Mouse (Mus musculus) gastrocnemius, postnatal 36 days (tissue): ENCODE results near the gene Acaa1b. TPM values are rescaled to one million over a fixed set of nuclear protein-coding genes. Genes with fewer than 3 reads are reported as not detected.

Source experiments
- DNase-seq, 2 experiments: peaks; one replicate each; pipeline ENCODE4 v3.0.0; 2022
- intact Hi-C: fragments of 180-260 bp; cut with DNase I; formaldehyde crosslinking; loops from one replicate; pipeline ENCODE4 v1.15.1; 2025
- long read RNA-seq, 2 experiments: library from polyadenylated mRNA; stranded (forward); transcript quantifications; one replicate each; pipeline ENCODE4 v2.0.0; 2021
- total RNA-seq, 2 experiments: library from RNA; stranded (reverse); gene quantifications; 2 replicates each; pipeline ENCODE4 v1.2.3; 2021

The Acaa1b gene
- under 1 TPM; 0.31 to 0.54 TPM for total RNA-seq
- long read RNA-seq, experiment 1 = 0 reads
- long read RNA-seq, experiment 2 = 0 reads

DNA sequence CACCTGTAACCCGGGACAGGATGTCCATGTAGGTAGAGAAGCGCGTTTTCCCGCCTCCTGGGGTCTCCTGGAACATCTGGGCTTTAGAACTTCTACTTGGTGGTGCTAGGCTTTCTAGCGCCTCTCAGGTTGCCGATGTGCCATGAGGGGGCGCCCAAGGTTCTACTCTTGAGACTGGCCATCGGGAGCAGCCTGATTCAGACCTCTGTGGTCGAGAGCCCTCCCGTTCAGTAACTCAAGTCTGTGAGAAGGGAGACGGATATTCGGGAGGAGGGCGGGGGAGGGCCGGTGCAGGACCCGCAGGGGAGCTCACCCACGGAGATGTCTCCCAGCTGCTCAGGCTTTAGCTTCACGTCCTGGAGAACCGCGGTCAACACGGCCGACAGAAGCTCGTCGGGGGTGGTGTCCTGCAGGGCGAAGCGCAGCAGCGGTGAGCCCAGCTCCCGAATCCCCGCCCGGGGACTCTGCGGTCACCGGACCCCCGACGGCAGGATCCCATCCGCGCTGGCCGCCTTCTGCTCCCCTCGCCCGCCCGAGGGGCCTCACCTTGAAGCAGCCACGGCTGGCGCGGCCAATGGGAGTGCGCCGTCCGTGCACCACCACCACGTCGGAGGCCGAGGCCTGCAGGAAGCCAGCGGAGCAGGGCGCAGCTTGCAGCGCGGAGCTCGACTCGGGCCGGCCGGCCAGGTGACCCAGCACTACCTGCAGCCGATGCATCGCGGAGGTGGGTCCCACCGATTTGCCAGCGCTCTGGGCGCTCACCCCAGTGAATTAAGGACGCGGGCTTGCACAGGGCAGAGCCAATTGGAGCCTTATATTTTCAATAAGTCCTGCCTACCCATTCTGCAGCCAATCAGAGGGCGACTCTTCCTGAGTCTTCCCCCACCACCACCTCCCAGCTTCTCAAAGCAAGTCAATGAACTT lies at the start of gene Acaa1b:
Acaa1b (minus strand) TSS at position 816 of the 924 bp plus-strand sequence.
- intact Hi-C loops = loop anchor here (1.0 to 5.0 kb wide), 2 partner anchors 36 to 196 kb away; no protein-coding TSS in a partner anchor
- DNase-seq = peak; percentile 66 to 74

DNA sequence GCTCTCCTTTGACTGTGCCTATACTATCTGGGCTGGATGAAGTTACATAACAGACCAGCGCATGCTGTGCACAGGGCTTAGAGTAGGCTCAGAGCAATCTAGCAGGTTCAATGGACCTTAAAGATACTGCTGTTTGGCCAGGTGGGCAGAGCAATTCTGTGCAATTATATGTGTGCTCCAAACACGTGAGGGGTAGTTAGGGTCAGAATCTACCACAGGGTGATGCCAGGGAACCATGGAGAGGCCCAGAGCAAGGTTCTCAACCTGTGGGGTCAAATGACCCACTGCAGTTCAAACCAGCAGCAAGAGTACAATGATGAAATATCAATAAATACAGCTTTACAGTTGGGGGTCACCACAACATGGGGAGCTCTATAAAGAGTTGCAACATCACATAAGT lies 49.8 kb upstream of the Acaa1b start:
- intact Hi-C loops = no loop called here
- no peak for DNase-seq

DNA sequence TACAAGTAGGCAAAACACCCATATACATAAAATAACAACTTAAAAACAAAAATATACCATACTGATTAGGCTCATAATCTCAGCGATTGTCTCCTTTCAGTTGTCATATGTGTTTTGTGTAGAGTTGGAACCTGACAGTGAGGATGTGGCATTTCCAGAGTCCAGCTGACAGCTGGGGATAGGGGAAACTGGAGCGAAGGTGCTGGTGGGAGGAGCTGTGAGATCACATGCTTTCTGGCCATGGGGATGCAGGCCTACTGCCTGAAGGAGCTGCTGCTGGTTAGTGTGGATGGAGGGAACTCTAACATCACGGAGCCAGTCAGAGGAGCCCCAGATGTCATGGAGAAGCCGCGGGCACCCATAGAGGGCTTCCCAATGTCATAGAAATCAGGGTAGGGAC lies 48.9 kb upstream of the Acaa1b start:
- no peak for DNase-seq
- intact Hi-C loops = no loop called here

DNA sequence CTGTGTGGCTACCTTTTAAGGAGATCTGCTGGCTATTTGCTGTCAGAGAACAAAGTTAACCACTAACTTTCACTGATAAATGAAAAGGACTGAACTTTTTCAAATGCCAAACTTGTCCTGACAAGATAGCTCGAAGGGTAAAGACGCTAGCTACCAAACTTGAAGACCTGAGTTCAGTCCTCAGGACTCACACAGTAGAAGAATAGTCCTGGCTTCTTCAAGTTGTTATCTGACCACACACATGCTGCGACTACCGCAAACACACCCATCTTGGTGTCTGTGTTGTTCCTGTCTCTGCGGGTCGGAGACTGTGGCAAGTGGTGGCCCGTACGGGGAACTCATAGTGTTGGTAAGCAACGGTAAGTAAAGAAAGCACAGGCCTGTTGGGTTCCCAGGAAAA lies 46.7 kb upstream of the Acaa1b start:
- no peak for DNase-seq
- intact Hi-C loops = no loop called here

DNA sequence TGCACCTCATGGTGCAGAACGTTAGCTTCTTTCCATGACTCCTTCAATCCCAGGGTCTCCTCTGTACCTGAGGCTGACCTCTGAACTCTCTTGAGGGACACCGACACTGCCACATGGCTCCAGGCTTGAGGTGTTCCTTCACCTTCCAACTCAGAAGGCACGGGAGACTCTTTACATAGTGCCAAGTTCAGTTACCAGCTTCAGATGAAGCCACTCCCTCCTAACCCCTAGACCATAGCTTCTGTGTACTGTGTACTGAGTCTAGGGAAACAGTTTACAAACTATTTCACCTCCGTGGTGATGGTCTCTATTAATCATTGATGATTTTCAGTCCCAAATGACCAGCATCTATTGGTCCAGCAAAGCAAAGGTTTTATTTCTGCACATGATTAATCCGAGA lies 44.8 kb upstream of the Acaa1b start:
- intact Hi-C loops = no loop called here
- no peak for DNase-seq

DNA sequence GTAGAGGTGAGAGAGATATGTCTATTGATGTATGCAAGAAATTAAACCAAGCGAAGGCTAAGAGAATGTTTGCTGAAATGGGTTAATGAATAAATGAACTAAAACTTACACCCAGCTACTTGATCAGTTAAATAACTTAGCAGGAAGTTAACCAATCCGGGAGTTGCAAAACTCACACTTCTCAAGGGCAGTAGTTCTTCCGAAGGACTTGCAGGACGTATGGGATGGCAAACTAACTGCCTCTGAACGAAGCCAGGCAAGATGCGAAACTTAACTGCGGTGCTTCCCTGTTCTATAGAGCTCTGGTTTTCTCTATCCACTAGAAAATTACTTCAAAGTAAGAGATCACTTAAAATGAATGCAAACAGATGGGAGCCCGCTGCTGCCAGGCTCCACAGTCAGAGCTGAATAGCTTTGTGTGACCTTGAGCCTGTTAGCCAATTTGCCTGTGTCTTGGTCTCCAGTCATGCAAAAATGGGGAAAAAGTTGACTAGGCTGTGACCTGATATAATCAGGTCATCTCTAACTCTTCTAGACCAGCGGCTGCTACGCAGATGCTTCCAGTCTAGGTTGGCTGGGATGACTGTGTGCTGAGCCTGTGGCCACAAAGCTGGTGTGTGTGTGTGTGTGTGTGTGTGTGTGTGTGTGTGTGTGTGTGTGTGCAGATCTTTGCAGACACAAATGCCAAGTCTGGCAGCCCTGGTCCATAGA lies 42.4 kb upstream of the Acaa1b start:
- intact Hi-C loops = no loop called here

GRCm38 (mm10) chr9:119192202-119192990 lies 35.5 kb upstream of the Acaa1b start:
- peak in 1 of 2 experiments; percentile 17 for DNase-seq
- intact Hi-C loops = loop anchor here (5.0 kb wide), 1 partner anchor 35 kb away; the partner anchor contains the start of genes Acaa1b and Gm47289

More for the DNA sequence above, 42.4 kb upstream of the Acaa1b start:
- DNase-seq = no peak

DNA sequence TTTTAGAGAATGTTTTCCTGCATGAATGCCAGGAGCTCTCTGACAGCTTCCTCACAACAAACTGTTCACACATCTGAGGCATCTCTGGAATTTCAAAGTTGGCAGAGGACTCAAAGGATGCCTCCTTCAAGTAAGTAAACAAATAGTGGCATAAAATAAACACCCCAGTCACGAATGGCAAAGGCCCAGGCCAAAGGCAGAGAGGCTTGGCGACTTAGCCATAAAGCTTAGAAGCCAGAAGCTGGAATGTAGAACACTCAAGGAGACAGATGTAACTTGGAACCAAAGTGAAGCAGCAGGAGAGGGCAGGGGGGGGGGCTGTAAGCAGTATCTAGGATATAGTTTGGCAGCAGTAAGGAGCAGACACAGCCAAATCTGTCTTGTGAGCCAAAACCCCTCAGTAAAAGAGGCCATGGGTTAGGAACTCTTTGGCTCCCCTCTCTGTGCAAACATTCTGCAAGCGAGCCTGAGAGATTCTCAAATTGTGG lies 24.4 kb upstream of the Acaa1b start:
- intact Hi-C loops = no loop called here
- DNase-seq = no peak

DNA sequence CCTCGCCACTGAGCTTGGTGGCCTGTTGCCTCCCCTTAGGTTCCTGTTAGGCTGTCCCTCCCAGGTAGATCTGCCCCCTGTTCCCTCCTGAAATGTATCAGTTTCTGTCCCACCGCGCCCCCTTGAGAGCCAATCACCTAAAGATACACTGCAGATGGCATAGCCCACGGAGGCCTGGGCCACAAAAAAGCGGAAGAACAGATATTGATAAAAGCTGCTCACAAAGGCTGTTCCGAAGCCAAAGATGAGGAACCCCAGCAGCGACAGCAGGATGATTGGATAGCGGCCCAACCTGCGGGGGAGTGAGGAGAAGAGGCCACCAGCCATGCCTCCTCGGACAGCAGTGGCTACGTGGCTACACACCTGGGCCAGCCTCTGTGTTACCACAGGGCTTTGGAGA lies 22.4 kb upstream of the Acaa1b start:
- intact Hi-C loops = no loop called here
- no peak for DNase-seq

DNA sequence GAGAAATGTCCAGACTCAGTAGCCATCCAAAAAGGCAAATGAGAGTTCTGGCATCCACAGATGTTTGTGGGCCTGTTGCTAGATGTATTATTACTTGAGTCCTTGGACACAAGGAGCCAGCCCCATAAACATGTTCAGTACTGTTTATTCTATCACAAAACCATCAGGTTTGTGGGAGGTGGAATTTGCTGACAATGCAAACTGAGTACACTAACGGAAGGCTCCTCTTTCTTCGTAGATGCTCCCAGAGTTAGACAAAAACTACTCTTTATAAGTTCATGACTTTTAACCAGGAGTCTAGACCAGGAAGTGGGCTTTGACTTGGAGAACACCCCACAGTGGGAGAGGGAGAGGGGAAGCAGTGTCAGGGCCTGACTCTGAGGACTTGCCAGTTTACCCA lies 10.7 kb upstream of the Acaa1b start:
- DNase-seq = no peak
- intact Hi-C loops = no loop called here

DNA sequence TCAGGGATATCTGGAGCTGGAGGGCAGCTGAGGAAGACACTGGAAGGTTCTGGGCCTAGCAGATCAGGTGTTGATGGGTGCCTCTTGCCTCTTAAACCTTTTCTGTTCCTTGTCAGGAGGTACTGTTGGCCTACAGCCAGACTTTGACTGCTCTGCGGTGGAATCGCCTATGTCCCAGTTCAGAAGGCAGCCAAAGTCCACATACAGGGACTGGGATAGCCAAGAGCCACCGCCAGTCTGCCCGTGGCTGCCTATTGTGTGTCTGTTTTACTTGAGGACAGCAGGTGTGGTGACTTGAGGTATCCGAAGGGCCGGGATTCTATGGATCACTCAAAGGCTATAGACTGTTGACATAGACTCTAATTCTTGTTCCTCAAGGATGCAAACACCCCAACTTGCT lies 8.7 kb upstream of the Acaa1b start:
- intact Hi-C loops = no loop called here
- no peak for DNase-seq

DNA sequence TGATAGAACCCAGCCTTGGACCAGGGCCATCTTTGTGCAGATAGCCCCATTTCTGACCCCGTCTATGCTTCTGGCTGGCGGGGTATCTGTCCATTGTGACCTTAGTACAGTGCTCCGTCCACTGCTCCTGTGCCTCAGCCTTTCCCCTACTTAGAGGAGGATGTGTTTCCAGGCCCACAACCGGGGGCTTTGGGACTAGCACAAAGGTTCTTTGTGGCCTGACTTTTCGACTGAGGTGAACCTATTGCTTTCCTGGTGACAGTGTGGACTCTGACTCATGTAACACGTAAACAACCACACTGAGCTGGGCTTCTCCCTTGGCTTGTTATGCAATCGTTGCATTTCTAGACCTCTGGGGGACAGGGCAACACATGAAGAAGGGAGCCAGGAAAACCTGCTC lies 7.8 kb upstream of the Acaa1b start:
- DNase-seq = no peak
- intact Hi-C loops = no loop called here

- intact Hi-C loops = no loop called here
Observed at GRCm38 (mm10) chr9:119160689-119161088, 3.8 kb upstream of the Acaa1b start.

DNA sequence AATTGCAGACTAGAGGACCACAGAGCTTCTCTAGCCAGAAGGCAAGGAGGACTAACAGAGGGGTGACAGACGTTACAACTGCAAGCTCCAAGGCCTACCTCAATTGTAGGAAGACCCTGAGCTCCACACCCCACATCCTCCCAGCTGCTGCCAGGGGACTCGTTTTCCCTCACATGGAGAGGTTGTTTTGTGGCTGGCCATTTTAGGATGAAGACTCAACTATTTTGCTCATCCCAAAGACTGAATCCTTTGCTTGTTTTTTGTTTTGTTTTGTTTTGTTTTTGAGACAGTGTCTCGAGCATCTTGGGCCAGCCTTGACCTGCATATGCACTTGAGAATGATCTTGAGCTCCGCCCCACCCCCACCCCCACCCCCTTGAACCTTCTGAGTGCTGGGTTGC lies 2.0 kb upstream of the Acaa1b start, which contains the start of gene Gm47289:
Gm47289 (plus strand) TSS at position 301 of the 400 bp plus-strand sequence.
- no peak for DNase-seq

More at GRCm38 (mm10) chr9:119160689-119161088, 3.8 kb upstream of the Acaa1b start:
- DNase-seq = no peak

GRCm38 (mm10) chr9:119155826-119156225 lies 1.1 kb downstream of the Acaa1b start:
- no peak for DNase-seq
- intact Hi-C loops = loop anchor here (1.0 to 5.0 kb wide), 2 partner anchors 36 to 196 kb away; no protein-coding TSS in a partner anchor

More for the DNA sequence above, 2.0 kb upstream of the Acaa1b start, which contains the start of gene Gm47289:
- intact Hi-C loops = loop anchor here (5.0 kb wide), 1 partner anchor 33 kb away; no protein-coding TSS in a partner anchor

DNA sequence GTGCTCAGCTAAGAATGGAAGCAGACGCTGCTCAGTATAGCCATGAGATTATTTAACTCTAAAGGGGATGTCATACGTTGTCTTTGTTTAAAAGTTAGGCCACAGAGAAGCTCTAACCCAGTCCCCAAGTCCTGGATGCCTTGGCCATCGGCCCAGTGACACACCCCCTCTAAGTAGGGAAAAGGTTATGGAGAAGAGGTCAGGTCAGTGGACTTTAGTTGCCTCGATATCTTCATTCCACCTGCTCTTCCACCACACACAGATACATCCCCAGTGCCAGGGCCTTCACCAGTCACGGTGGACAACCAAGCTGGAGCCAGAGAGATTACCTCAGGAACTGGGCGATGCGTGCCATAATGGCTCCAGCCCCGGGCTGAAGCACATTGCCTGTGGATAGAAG lies 1.5 kb downstream of the Acaa1b start:
- intact Hi-C loops = loop anchor here (5.0 kb wide), 1 partner anchor 37 kb away; no protein-coding TSS in a partner anchor
- DNase-seq = no peak

GRCm38 (mm10) chr9:119151751-119152150 lies 5.1 kb downstream of the Acaa1b start:
- no peak for DNase-seq
- intact Hi-C loops = loop anchor here (5.0 kb wide), 1 partner anchor 286 kb away; no protein-coding TSS in a partner anchor

DNA sequence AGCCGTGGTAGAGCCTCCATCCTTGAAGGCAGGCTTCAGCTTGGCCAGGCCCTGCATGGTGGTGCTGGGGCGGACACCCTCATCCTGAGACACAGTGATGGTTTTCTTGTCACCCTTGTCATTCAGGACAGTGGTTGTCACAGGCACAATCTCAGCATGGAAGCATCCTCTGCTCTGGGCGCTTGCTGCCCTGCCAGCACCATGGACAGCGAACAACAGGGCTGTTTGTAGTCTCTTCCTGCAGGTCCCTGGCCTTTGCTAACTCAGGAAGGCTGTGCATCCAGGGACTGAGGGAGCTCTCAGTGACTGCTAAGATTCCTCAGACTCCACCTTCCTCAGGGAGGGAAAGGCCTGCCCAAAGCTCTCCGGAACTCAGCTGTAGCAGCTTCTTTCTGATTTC lies 7.3 kb downstream of the Acaa1b start:
- DNase-seq = no peak
- intact Hi-C loops = no loop called here

- intact Hi-C loops = no loop called here
- no peak for DNase-seq
Observed at GRCm38 (mm10) chr9:119146098-119146770, 10.7 kb downstream of the Acaa1b start.
